Mouse (Mus musculus) neural tube, embryonic 14.5 days (tissue): ENCODE results near the gene Slc12a7. TPM values are rescaled to one million over a fixed set of nuclear protein-coding genes. Genes with fewer than 3 reads are reported as not detected.
"Not testable (repeated sequence)": the region's sequence is repeated elsewhere in the genome, so short reads cannot be mapped to it uniquely, and the experiment has no call there.

ENCODE experiments used
- ATAC-seq: fragments of 200-750 bp; cut with Nextera tagmentation; 2 replicates; pipeline ENCODE4 v1.8.0; 2017; ENCODE audit warnings: low read depth, mild to moderate bottlenecking, moderate TSS enrichment, moderate library complexity
- H3K27ac ChIP-seq: fragments of 300-500 bp; sonication (generic); 2 replicates; pipeline ENCODE4 v1.5.1; 2014; ENCODE audit warnings: low read depth, mild to moderate bottlenecking, control low read depth, low read length, moderate library complexity, mixed read lengths
- H3K27me3 ChIP-seq: fragments of 300-500 bp; sonication (generic); 2 replicates; pipeline ENCODE4 v1.6.1; 2014; ENCODE audit warnings: low read length; ENCODE audit not compliant: control insufficient read depth, insufficient read depth
- H3K36me3 ChIP-seq: fragments of 300-500 bp; sonication (generic); 2 replicates; pipeline ENCODE4 v1.6.1; 2014; ENCODE audit warnings: low read length, mixed read lengths; ENCODE audit not compliant: control insufficient read depth, insufficient read depth
- H3K4me1 ChIP-seq: fragments of 300-500 bp; sonication (generic); 2 replicates; pipeline ENCODE4 v1.6.1; 2014; ENCODE audit warnings: low read length; ENCODE audit not compliant: control insufficient read depth, insufficient read depth
- H3K4me2 ChIP-seq: fragments of 300-500 bp; sonication (generic); 2 replicates; pipeline ENCODE4 v1.6.1; 2014; ENCODE audit warnings: mild to moderate bottlenecking, low read depth, low read length, control low read depth
- H3K4me3 ChIP-seq: fragments of 300-500 bp; sonication (generic); 2 replicates; pipeline ENCODE4 v1.5.1; 2014; ENCODE audit warnings: low read depth, low read length, control low read depth, mixed read lengths
- H3K9ac ChIP-seq: fragments of 300-500 bp; sonication (generic); replicated peaks from 2 replicates; pipeline ENCODE4 v1.6.1; 2014; ENCODE audit warnings: low read depth, mild to moderate bottlenecking, control low read depth, low read length, mixed read lengths
- H3K9me3 ChIP-seq: fragments of 300-500 bp; sonication (generic); 2 replicates; pipeline ENCODE4 v1.6.1; 2016; ENCODE audit warnings: low read length; ENCODE audit not compliant: control insufficient read depth
- WGBS: fragments of 180-500 bp; shearing (Covaris S2); extraction: QIAGEN DNeasy Blood & Tissue Kit; methylation state at CpG from one replicate; pipeline ENCODE4 v1.1.7; 2014; 5-methylcytosine and 5-hydroxymethylcytosine counted together
- polyA plus RNA-seq: library from polyadenylated mRNA; unstranded; fragments of >200 nt; fragmentation: Nextera tagmentation; extraction: Ambion mirVana; gene quantifications from 2 replicates; pipeline ENCODE4 v1.2.1, GENCODE M21; 2014

Gene Slc12a7
- polyA plus RNA-seq, 1 experiment from 2014 or later, result 5.9 TPM

DNA sequence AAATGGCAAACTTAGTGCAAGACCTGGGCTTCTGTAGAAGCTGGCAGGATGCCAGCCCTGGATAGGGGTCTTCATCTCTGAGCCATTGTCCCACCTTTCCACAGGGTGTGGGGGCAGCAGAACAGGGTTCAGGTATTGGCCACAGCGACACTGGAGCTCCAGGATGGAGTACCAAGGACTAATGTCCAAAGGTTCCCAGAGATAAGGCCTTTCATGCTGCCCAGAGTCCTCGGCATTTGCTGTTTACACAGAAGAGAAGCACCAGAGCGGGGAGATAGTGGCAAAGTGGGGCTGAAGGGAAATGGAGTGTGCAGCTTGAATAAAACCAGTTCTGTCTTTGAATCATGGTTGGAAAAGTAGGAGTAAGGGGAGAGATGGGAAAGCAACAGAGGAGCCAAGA lies 36.4 kb upstream of the Slc12a7 start:
- Histone ChIP-seq H3K4me2 (no peak overlapping the region), H3K9ac (no peak overlapping the region), H3K4me1 (no peaks in the 10 kb centered on the region), H3K27me3 (no peaks in the 10 kb centered on the region), H3K9me3 (no peaks in the 10 kb centered on the region), H3K36me3 (no peaks in the 10 kb centered on the region), H3K4me3 (no peak overlapping the region), H3K27ac (no peak overlapping the region)
- no peak for ATAC-seq
- WGBS, result 77% methylated on average over 3 of the region's 3 CpGs

DNA sequence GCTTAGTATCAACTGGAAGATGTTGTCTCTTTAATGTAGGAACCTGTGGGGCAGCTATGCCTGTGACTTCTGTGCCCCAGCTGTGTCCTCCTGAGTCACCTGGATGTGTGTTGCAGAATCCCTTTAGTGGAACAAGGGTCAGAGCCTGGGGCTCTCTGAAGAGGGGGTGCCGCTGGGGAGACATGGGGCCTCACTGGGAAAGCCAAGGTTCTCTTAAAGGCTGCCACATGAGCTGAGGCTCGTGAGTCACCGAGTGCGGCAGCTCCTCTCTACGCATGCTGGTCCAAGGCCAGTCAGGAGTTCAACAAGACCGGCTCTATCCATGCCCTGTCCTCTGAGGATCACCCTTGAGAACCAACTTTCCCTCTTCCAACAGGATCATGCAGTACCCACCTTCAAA lies 33.2 kb upstream of the Slc12a7 start:
- Histone ChIP-seq H3K9me3 (no peaks in the 10 kb centered on the region), H3K4me2 (no peak overlapping the region), H3K27ac (no peak overlapping the region), H3K9ac (no peak overlapping the region), H3K4me3 (no peak overlapping the region), H3K36me3 (no peaks in the 10 kb centered on the region), H3K4me1 (no peaks in the 10 kb centered on the region), H3K27me3 (no peaks in the 10 kb centered on the region)
- no peak for ATAC-seq
- 95% methylated on average over 6 of the region's 6 CpGs for WGBS

DNA sequence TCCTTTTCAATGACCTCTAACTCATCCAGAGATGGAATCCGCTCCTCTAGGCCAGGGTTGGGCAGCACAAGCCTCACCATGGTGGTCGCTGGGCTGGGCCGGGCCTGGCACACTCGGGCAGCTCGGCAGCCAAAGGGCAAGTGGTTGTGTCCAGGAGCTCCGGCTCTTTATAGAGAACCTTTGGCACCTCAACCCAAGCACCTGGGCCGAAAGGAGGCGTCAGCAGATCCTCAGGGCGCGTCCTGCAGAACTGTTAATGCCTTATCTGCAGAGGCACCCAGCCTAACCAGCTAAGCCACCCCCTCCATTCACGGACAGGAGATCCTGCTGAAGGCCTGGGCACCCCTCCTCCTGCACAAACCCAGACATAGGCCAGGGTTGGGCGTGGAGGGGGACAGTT lies 32.3 kb upstream of the Slc12a7 start:
- Histone ChIP-seq H3K4me3 (no peak overlapping the region), H3K27me3 (no peaks in the 10 kb centered on the region), H3K4me2 (no peak overlapping the region), H3K36me3 (no peaks in the 10 kb centered on the region), H3K9me3 (no peaks in the 10 kb centered on the region), H3K27ac (no peak overlapping the region), H3K9ac (no peak overlapping the region), H3K4me1 (no peaks in the 10 kb centered on the region)
- no peak for ATAC-seq
- WGBS, result 91% methylated on average over 12 of the region's 12 CpGs

DNA sequence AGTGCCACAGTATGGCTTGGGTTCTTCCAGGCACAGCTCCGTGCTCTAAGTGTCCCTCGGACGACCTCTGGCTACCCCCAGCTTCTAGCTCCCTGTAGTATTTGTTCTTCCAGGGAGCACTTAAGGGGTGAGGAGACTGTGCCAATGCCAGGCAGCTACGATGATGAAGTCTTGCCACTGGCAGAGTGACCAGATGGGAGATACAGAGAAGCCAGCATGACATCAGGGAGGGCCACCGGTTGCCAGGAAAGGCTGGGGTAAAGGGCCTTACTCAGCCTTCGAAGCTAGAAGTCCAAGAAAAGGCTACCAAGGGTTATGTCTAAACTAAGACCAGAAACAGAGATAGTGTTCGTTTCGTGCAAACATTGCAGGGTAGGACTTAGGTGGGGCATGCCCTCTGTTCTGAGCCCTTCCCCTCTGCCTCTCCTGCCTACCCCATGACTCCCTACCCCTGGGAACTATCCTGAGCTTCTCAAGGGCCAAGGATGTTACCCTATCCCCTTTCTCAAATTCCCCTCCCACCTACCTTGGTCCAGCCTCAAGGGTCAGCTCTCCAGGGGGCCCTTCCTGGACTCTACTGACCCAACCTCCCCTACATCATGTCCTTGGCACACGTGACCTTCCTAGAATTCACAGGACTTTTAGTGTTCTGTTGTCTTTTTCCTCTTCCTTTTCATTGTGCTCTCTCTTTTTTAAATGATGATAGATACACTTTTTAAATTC lies 31.6 kb upstream of the Slc12a7 start:
- Histone ChIP-seq H3K27ac (no peak overlapping the region), H3K36me3 (no peaks in the 10 kb centered on the region), H3K4me3 (no peak overlapping the region), H3K9ac (no peak overlapping the region), H3K4me1 (no peaks in the 10 kb centered on the region), H3K4me2 (no peak overlapping the region), H3K9me3 (no peaks in the 10 kb centered on the region), H3K27me3 (no peaks in the 10 kb centered on the region)
- WGBS, result 85% methylated on average over 9 of the region's 9 CpGs
- ATAC-seq, result no peak

DNA sequence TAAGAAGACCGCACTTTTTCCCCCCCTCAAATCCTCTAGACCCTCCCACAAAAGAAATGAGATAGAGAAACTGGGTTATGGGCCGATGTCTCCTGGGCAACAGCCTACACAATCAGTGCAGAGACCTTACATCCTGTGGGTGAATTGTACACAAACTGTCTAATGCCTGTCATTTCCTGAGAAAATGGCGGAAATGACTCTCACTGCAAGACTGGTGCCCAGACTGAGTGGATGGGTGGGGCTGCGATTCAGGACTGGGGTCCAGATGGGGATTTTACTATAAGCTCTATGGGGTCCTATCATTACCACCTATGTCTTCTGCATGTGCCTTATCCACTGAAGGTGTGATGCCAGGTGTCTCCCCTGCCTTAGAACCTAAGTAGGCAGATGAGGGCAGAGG lies 30.1 kb upstream of the Slc12a7 start:
- no peak for ATAC-seq
- Histone ChIP-seq H3K9ac (no peak overlapping the region), H3K4me3 (no peak overlapping the region), H3K27ac (no peak overlapping the region), H3K4me2 (no peak overlapping the region), H3K36me3 (no peaks in the 10 kb centered on the region), H3K27me3 (no peaks in the 10 kb centered on the region), H3K4me1 (no peaks in the 10 kb centered on the region), H3K9me3 (no peaks in the 10 kb centered on the region)
- 94% methylated on average over 4 of the region's 4 CpGs for WGBS

DNA sequence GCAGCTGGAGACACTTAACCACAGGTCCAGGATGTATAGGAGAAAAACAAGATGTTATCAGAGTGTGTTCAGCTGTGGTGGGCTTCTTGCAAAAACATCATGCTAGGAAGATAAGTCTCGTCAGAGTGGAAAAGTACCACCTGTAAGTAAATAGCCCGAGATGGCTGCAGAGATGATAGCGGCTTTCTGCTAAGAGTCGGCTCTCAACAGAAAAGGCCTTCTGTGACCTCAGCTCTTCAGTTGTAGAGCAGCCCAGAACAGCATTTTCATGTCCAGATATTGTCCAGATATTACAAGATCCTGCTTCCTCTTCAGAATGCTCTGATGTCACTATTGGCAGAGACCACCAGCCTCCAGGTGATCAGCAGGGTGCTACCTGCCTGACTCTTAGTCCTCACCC lies 29.4 kb upstream of the Slc12a7 start:
- H3K36me3 ChIP-seq, H3K9ac ChIP-seq, H3K4me3 ChIP-seq, H3K4me1 ChIP-seq, H3K27ac ChIP-seq, H3K27me3 ChIP-seq, H3K4me2 ChIP-seq, H3K9me3 ChIP-seq, ATAC-seq: not testable (repeated sequence)
- 86% methylated on average over 4 of the region's 4 CpGs for WGBS

DNA sequence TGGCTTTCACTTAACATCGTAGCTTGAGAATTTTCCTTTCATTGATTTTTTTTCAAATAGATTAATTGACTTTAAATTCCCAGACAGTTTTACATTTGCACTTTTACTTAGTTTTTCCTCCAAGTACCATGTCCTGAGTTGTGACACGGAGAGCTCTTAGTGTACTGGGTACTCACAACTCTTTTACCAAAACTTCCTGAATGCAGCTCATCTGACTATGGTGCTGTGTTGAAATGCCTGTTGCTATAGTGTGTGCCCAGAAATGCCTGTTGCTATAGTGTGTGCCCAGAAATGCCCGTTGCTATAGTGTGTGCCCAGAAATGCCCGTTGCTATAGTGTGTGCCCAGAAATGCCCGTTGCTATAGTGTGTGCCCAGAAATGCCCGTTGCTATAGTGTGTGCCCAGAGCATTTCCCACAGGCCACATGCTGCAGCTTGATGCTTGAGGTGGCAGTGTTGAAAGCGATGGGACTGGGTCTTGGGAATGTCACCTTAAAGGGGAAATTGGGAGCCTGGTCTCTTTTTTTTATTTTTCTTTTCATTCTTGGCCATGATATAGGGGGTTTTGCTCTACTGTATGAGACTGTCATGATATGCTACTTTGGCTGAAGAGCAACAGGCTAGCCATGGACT lies 28.1 kb upstream of the Slc12a7 start, which contains the start of gene Slc6a19:
Gene Slc6a19, minus strand, starts transcription at position 172 of the 632 bp plus-strand sequence.
- Histone ChIP-seq H3K4me2 (no peak within 1 kb of the TSS), H3K36me3 (no peaks in the 10 kb centered on the region), H3K4me1 (no peaks in the 10 kb centered on the region), H3K4me3 (no peak within 1 kb of the TSS), H3K27ac (no peak within 1 kb of the TSS), H3K9ac (no peak within 1 kb of the TSS), H3K9me3 (no peaks in the 10 kb centered on the region), H3K27me3 (no peaks in the 10 kb centered on the region)
- 65% methylated on average over 7 of the region's 7 CpGs for WGBS
- peak; percentile 68; the same call in 1 of the 2 replicates for ATAC-seq

DNA sequence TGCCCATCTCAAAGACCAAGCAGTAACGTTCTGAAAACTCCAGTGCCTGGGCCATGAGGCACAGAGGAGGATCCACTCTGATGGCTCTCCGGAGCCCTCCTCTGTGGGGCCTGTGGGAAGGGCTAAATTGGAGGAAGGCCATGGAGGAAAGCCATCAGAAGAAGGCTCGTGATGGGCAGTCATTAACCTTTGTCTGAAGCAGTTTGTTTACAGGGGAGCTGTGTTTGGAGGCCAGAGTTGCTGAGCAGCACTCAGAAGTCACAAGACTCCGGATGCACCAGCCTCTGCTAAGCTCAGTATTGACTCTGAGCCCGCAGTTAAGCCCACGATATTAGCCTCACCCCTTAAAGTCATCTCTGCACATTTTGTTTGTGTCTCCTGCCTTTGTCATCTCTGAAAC lies 23.4 kb upstream of the Slc12a7 start:
- H3K36me3 ChIP-seq, result no peaks in the 10 kb centered on the region
- H3K4me3 ChIP-seq, result no peak overlapping the region
- no peak for ATAC-seq
- H3K9me3 ChIP-seq, result no peaks in the 10 kb centered on the region
- 63% methylated on average over 6 of the region's 6 CpGs for WGBS
- no peaks in the 10 kb centered on the region for H3K4me1 ChIP-seq
- H3K27me3 ChIP-seq, result no peaks in the 10 kb centered on the region
- H3K27ac ChIP-seq, result no peak overlapping the region
- no peak overlapping the region for H3K4me2 ChIP-seq
- no peak overlapping the region for H3K9ac ChIP-seq

DNA sequence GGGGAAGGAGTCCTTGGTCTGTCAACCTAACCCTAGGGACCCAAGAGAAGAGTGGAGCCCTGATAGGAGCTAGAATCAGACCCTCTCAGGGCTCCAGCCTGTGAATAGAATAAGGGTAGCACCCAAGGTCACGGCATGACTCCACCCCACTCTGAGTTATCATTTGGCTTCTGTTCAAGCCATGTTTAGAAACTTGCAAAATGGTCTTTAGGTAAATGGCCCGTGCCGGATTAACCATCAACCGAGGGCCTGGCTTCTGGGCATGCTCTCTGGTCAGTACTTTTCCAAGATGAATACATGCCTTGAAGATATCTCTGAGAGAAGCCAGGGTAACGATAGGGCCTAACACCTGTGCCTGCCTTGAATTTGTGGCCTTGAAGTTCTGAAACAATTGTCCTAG lies 21.7 kb upstream of the Slc12a7 start:
- no peaks in the 10 kb centered on the region for H3K9me3 ChIP-seq
- H3K27me3 ChIP-seq, result no peaks in the 10 kb centered on the region
- no peaks in the 10 kb centered on the region for H3K4me1 ChIP-seq
- no peak overlapping the region for H3K4me2 ChIP-seq
- no peak for ATAC-seq
- no peak overlapping the region for H3K4me3 ChIP-seq
- H3K27ac ChIP-seq, result no peak overlapping the region
- WGBS, result 93% methylated on average over 5 of the region's 5 CpGs
- no peaks in the 10 kb centered on the region for H3K36me3 ChIP-seq
- no peak overlapping the region for H3K9ac ChIP-seq
